Mouse (Mus musculus) liver, embryonic 14.5 days (tissue): ENCODE results near the gene Zdhhc21.

ENCODE experiments used
- CTCF ChIP-seq: IDR thresholded peaks from 2 replicates; pipeline ENCODE4 v1.5.1; 2016; ENCODE audit warnings: antibody characterized with exemption, low read depth, control low read depth
- EP300 ChIP-seq: IDR thresholded peaks from 2 replicates; pipeline ENCODE4 v1.6.1; 2016; ENCODE audit warnings: antibody characterized with exemption, low read depth

- no peak for TF ChIP-seq CTCF
- no peak for TF ChIP-seq EP300
Measured at GRCm38 (mm10) chr4:82763586-82763985, 96.2 kb downstream of the Zdhhc21 start.
